Mouse (Mus musculus) left cerebral cortex, postnatal 14 days (tissue): ENCODE measurements around the gene Olfr709-ps1. TPM values are rescaled to one million over a fixed set of nuclear protein-coding genes. Genes with fewer than 3 reads are reported as not detected.
"Not testable (repeated sequence)": the region's sequence is repeated elsewhere in the genome, so short reads cannot be mapped to it uniquely, and the experiment has no call there.

Experiments
- DNase-seq, 2 experiments: peaks; one replicate each; pipeline ENCODE4 v3.0.0; 2021 to 2022; ENCODE audit warnings: low spot score in 2 of 2, mixed read lengths in 1 of 2
- intact Hi-C: fragments of 180-260 bp; cut with DNase I; formaldehyde crosslinking; loops from one replicate; pipeline ENCODE4 v1.15.1; 2025
- long read RNA-seq, 2 experiments: library from polyadenylated mRNA; stranded (forward); transcript quantifications; one replicate each; pipeline ENCODE4 v2.0.0; 2021
- total RNA-seq, 2 experiments: library from RNA; stranded (reverse); gene quantifications; 2 replicates each; pipeline ENCODE4 v1.2.3; 2021

Gene Olfr709-ps1
- not detected for total RNA-seq
- long read RNA-seq, experiment 1 = 0 reads
- long read RNA-seq, experiment 2 = 0 reads

- DNase-seq = no peak
These were observed at the start of gene Olfr709-ps1 for GRCm38 (mm10) chr7:106932119-106932518. TSS of gene Olfr709-ps1 (minus strand) at chr7:106932219.

DNA sequence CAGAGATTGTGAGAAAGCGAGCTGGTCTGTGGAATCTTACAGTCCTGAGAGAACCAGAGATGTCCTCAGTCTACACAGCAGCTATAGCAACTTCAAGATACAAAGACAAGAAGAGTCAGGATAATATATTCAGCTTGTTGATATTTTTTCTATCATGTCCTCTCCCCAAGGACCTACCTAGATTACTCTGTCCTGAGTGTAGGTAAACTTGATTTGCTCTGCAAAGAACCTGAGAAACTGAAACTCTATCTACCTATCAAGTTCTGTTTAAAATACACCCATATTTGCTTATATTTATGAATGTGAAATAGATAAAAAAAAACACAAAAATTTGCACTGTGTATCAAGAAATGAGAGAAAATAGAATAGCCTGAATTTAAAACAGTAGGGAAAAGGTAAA, 43.3 kb upstream of the Olfr709-ps1 start, which contains the start of gene Olfr711:
Olfr711 (minus strand) TSS at position 101 of the 400 bp plus-strand sequence.
- intact Hi-C loops = no loop called here
- DNase-seq = no peak

More at GRCm38 (mm10) chr7:106932119-106932518, at the start of gene Olfr709-ps1:
- intact Hi-C loops = no loop called here

GRCm38 (mm10) chr7:106967503-106967902, 35.5 kb upstream of the Olfr709-ps1 start:
- intact Hi-C loops, DNase-seq: not testable (repeated sequence)

DNA sequence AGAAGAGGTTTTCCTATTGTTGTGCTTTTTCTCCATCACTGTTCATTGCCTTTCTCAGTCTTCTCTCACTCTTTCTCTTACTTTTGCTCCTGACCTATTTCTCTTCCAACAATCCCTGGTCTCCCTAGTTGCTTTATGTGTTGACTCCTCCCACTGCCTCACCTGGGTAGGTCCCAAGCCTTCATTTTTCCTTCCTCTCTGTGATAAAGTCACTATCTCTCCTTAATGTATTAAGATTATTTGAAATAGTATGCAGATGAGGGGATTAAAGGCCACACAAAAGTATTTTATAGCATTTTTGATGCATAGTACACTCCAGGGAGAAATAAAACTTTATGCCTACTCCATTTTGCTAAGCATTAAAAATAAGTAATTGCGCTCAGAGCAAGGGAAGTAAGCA, 31.8 kb upstream of the Olfr709-ps1 start, which contains the start of gene Olfr6:
Olfr6 (minus strand) TSS at position 101 of the 400 bp plus-strand sequence.
- DNase-seq = no peak
- intact Hi-C loops = no loop called here

- intact Hi-C loops = no loop called here
- DNase-seq = no peak
These were observed 16.2 kb upstream of the Olfr709-ps1 start, which contains the start of gene Olfr710 for GRCm38 (mm10) chr7:106948212-106948611. TSS of gene Olfr710 (minus strand) at chr7:106948312.

DNA sequence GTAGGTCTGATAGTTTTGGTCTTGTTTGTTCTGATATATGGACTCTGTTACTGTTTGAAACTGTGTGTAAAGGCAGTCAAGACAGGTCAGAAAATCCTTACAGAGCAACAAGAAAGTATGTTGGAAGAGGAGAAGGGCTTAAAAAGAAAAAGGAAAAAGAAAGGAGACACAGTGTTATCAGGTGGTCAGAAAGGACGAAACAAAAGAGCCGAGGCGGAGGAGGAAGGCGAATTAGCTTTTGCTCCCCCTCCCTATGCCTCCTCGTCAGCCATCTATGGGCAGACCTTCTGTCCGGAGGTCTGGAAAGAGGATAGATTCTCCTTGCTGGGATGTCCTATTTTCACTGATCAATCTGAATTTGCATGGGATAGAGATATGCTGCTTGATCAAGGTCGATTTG, 11.1 kb downstream of the Olfr709-ps1 start:
- intact Hi-C loops, DNase-seq: not testable (repeated sequence)

GRCm38 (mm10) chr7:106907676-106908075, 24.3 kb downstream of the Olfr709-ps1 start, which contains the start of gene Olfr1532-ps1:
TSS of gene Olfr1532-ps1 (plus strand) at chr7:106908001.
- intact Hi-C loops = no loop called here
- no peak for DNase-seq

DNA sequence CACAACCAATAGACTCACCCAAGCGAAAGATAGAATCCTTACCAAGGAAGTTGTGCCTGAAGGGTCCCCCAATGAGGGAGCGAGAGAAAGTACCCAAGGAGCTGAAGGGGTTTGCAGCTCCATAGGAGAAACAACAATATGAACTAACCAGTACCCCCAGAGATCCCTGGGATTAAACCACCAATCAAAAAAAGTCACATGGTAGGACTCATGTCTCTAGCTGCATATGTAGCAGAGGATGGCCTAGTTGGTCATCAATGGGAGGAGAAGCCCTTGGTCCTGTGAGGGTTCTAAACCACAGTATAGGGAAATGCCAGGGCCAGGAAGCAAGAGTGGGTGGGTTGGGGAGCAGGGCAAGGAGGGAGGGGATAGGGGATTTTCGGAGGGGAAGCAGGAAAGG, 30.9 kb downstream of the Olfr709-ps1 start, which contains the start of gene Olfr707:
Olfr707 (minus strand) TSS at position 101 of the 400 bp plus-strand sequence.
- intact Hi-C loops, DNase-seq: not testable (repeated sequence)

DNA sequence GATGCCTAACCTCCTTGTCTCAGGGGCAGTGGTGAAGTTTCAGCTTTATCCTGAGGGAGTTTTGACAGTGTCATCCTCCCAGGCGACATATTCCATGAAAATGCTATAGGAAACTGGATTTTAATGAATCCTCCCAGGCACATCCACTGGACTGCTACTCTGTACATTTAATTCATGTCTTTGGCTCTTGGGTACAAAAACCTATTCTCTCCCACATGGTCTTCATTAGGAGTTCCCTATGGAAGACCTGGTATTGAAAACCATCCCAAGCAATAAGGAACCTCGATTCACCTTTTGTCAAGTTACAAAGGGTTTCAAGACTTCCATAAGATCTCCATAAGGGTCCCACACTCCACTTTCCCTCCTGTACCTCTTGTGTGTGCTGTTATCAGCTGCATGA, 44.0 kb downstream of the Olfr709-ps1 start, which contains the start of gene Olfr706:
Olfr706 (minus strand) TSS at position 101 of the 400 bp plus-strand sequence.
- DNase-seq = no peak
- intact Hi-C loops = no loop called here

- no peak for DNase-seq
- intact Hi-C loops = no loop called here
These were observed 55.2 kb downstream of the Olfr709-ps1 start, which contains the start of gene Olfr705 for GRCm38 (mm10) chr7:106876791-106877190. TSS of gene Olfr705 (minus strand) at chr7:106876891.

Other genes with a start within 250 kb of the Olfr709-ps1 start
- not detected for gene Olfr694, start 240.4 kb downstream of the Olfr709-ps1 start, total RNA-seq
- not detected for gene Olfr695, start 215.8 kb downstream of the Olfr709-ps1 start, total RNA-seq
- not detected for gene Olfr697, start 189.8 kb downstream of the Olfr709-ps1 start, total RNA-seq
- gene Olfr698, start 176.8 kb downstream of the Olfr709-ps1 start, total RNA-seq = not detected
- gene Olfr699, start 139.0 kb downstream of the Olfr709-ps1 start, total RNA-seq = not detected
- gene Olfr700, start 123.4 kb downstream of the Olfr709-ps1 start, total RNA-seq = not detected
- gene Olfr701, start 118.1 kb downstream of the Olfr709-ps1 start, total RNA-seq = not detected
- not detected for gene Olfr702, start 98.3 kb downstream of the Olfr709-ps1 start, total RNA-seq
- not detected for gene Olfr703, start 88.9 kb downstream of the Olfr709-ps1 start, total RNA-seq
- not detected for gene Olfr704, start 69.0 kb downstream of the Olfr709-ps1 start, total RNA-seq
- not detected for gene Olfr705, start 55.3 kb downstream of the Olfr709-ps1 start, total RNA-seq
- not detected for gene Olfr706, start 44.1 kb downstream of the Olfr709-ps1 start, total RNA-seq
- gene Olfr707, start 31.0 kb downstream of the Olfr709-ps1 start, total RNA-seq = not detected
- gene Olfr1532-ps1, start 24.2 kb downstream of the Olfr709-ps1 start, total RNA-seq = not detected
- gene Olfr710, start 16.1 kb upstream of the Olfr709-ps1 start, total RNA-seq = not detected
- gene Olfr6, start 31.7 kb upstream of the Olfr709-ps1 start, total RNA-seq = not detected
- not detected for gene Olfr711, start 43.2 kb upstream of the Olfr709-ps1 start, total RNA-seq
- gene Olfr2, start 73.9 kb upstream of the Olfr709-ps1 start, total RNA-seq = not detected
- not detected for gene Olfr713, start 99.0 kb upstream of the Olfr709-ps1 start, total RNA-seq
- not detected for gene Olfr714, start 138.8 kb upstream of the Olfr709-ps1 start, total RNA-seq
- not detected for gene Olfr17, start 161.0 kb upstream of the Olfr709-ps1 start, total RNA-seq
- gene Olfr715b, start 178.2 kb upstream of the Olfr709-ps1 start, total RNA-seq = not detected
- not detected for gene Olfr715, start 198.9 kb upstream of the Olfr709-ps1 start, total RNA-seq
- gene Olfr716, start 206.1 kb upstream of the Olfr709-ps1 start, total RNA-seq = not detected
- not detected for gene Nlrp14, start 234.8 kb upstream of the Olfr709-ps1 start, total RNA-seq